Mouse (Mus musculus) B cell, adult 67 days (primary cell): ENCODE results near the gene Prickle2. TPM values are rescaled to one million over a fixed set of nuclear protein-coding genes. Genes with fewer than 3 reads are reported as not detected.

Source experiments
- total RNA-seq, 2 experiments: library from RNA; stranded (reverse); gene quantifications; 4 replicates each; pipeline ENCODE4 v1.2.4; 2023

Gene Prickle2
- not detected for total RNA-seq

GRCm38 (mm10) chr6:92706145-92706466 lies at the start of gene Prickle2:
Gene Prickle2 (minus strand): TSS chr6:92706155.

Other genes with a start within 250 kb of the Prickle2 start
- not detected for gene A730049H05Rik, start 110.3 kb upstream of the Prickle2 start, total RNA-seq
- not detected for gene Gm15737, start 163.2 kb upstream of the Prickle2 start, total RNA-seq
- not detected for gene Adamts9, start 237.3 kb upstream of the Prickle2 start, total RNA-seq